In the genomic region with DNA sequence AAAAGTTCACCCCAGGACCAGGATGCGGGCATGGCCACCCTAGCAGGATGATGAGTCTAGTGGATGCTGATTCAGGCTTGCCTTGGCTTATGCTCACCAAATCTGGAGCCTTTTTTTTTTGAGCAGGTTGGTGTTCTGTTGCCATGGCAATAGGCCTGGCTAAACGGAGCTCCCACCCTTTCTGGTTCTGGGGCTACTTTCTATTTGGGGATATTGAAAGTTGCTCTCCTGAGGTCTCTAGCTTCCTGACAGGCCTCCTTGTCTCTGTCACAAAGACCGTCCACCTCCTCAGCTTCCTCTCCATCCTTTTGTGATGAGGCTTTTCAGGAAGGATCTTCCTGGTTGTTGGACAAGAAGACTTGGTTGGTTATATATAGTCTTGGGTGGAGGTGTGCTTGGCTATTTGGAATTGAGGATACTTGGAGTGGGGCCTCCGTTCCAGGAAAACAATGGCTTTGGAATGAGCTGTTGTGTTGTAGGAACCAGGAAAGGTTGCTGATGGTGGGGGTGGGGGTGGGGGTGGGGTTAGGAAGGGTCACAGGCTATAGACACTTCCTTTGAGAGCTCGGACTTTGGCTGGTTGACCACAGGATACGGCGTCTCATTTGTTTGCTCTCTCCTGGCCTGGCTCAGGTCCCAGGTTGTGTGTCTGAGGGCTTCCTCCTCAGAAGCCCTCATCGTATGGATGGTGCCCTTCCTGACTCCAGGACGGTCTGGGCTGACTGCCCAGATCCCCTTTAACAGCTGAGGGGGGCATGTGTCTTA, we compare ENCODE assay signal across 8 mouse cellular contexts. TPM values are rescaled to one million over a fixed set of nuclear protein-coding genes. Genes with fewer than 3 reads are reported as not detected.
DNase-seq lines count a peak whose midpoint lies in the region; ATAC-seq lines count a peak whose summit lies in the region.

No protein-coding gene starts in this region.

- no peak overlapping the region for H3K9ac ChIP-seq in kidney, embryonic 14.5 days (ENCODE audit: low read depth, low read length)
- peak overlapping the region; percentile 96 for H3K9ac ChIP-seq in liver, embryonic 12.5 days
- H3K9ac ChIP-seq in neural tube, embryonic 15.5 days (replicated peaks): peak overlapping the region; percentile 98; the same call in 1 of the 2 replicates

- no peak for ATAC-seq in kidney, embryonic 14.5 days (ENCODE audit: low FRiP score, low TSS enrichment)
- 0 out of 2 replicates have a peak, but pooled peaks have one; percentile 23 for ATAC-seq in liver, embryonic 12.5 days
- ATAC-seq in neural tube, embryonic 15.5 days (ENCODE audit: low FRiP score): no peak

- peaks cover 41% of the 10 kb centered on the region for H3K4me1 ChIP-seq in kidney, embryonic 14.5 days (ENCODE audit: control insufficient read depth, insufficient read depth, low read length)
- peaks cover 66% of the 10 kb centered on the region for H3K4me1 ChIP-seq in liver, embryonic 12.5 days
- H3K4me1 ChIP-seq in neural tube, embryonic 15.5 days: peaks cover 43% of the 10 kb centered on the region

- no peaks in the 10 kb centered on the region for H3K9me3 ChIP-seq in kidney, embryonic 14.5 days (ENCODE audit: control insufficient read depth, low read length)
- no peaks in the 10 kb centered on the region for H3K9me3 ChIP-seq in liver, embryonic 12.5 days (replicated peaks)
- no peaks in the 10 kb centered on the region for H3K9me3 ChIP-seq in neural tube, embryonic 15.5 days (replicated peaks)

- H3K4me3 ChIP-seq in kidney, embryonic 14.5 days (ENCODE audit: low read length): peak overlapping the region; percentile 86; the same call in 1 of the 2 replicates
- peak overlapping the region; percentile 93 for H3K4me3 ChIP-seq in liver, embryonic 12.5 days
- peak overlapping the region; percentile 90 for H3K4me3 ChIP-seq in neural tube, embryonic 15.5 days (replicated peaks)

- 47% methylated on average over 9 of the region's 9 CpGs for WGBS in kidney, embryonic 14.5 days
- WGBS in liver, embryonic 12.5 days (ENCODE audit: insufficient replicate concordance): 34% methylated on average over 9 of the region's 9 CpGs
- 45% methylated on average over 9 of the region's 9 CpGs for WGBS in neural tube, embryonic 15.5 days

- H3K4me2 ChIP-seq in kidney, embryonic 14.5 days (replicated peaks; ENCODE audit: low read depth, low read length): peak overlapping the region; percentile 87
- H3K4me2 ChIP-seq in liver, embryonic 12.5 days: peak overlapping the region; percentile 92
- peak overlapping the region; percentile 89 for H3K4me2 ChIP-seq in neural tube, embryonic 15.5 days

- no peaks in the 10 kb centered on the region for H3K36me3 ChIP-seq in kidney, embryonic 14.5 days (ENCODE audit: control insufficient read depth, insufficient read depth, low read length)
- no peaks in the 10 kb centered on the region for H3K36me3 ChIP-seq in liver, embryonic 12.5 days
- H3K36me3 ChIP-seq in neural tube, embryonic 15.5 days: no peaks in the 10 kb centered on the region

- no peaks in the 10 kb centered on the region for H3K27me3 ChIP-seq in kidney, embryonic 14.5 days (ENCODE audit: control insufficient read depth, insufficient read depth, low read length)
- H3K27me3 ChIP-seq in liver, embryonic 12.5 days (replicated peaks): 0 out of 2 replicates have a peak, but pooled peaks cover 3% of the 10 kb centered on the region
- no peaks in the 10 kb centered on the region for H3K27me3 ChIP-seq in neural tube, embryonic 15.5 days (replicated peaks)

- DNase-seq in right cerebral cortex, adult 2 months (ENCODE audit: low spot score in 2 of 2): peak; percentile 66 to 70
- no peak for DNase-seq in right cerebral cortex, postnatal 14 days
- peak; percentile 68 to 87 for DNase-seq in heart, adult 9 months (ENCODE audit: low spot score in 2 of 2)
- DNase-seq in thymus, postnatal 10 days (ENCODE audit: low spot score in 2 of 2): no peak
- no peak for DNase-seq in gastrocnemius, postnatal 4 days (ENCODE audit: low spot score in 2 of 2)

- H3K27ac ChIP-seq in kidney, embryonic 14.5 days (ENCODE audit: low read depth, low read length): peak overlapping the region; percentile 78; the same call in 1 of the 2 replicates
- H3K27ac ChIP-seq in liver, embryonic 12.5 days: peak overlapping the region; percentile 89
- peak overlapping the region; percentile 93 for H3K27ac ChIP-seq in neural tube, embryonic 15.5 days (replicated peaks)

RNA-seq across cellular contexts. Expression of a gene that starts 1.8 kb away (rescaled TPM):
- 19.1 and 21.1 TPM in 2 replicates for polyA plus RNA-seq in kidney, embryonic 14.5 days (2014; fragmentation: Nextera tagmentation; extraction: Ambion mirVana)
- 28.8 and 30.3 TPM in 2 replicates for polyA plus RNA-seq in liver, embryonic 12.5 days (2016; fragmentation: Nextera tagmentation; extraction: Ambion mirVana)
- 39.6 and 40.8 TPM in 2 replicates for polyA plus RNA-seq in neural tube, embryonic 15.5 days (2015; fragmentation: Nextera tagmentation; extraction: Ambion mirVana)
- total RNA-seq in gastrocnemius, postnatal 4 days (2021): 100 to 1,000 TPM; 261 to 280 TPM

RNA-seq across cellular contexts. Expression of a gene that starts 22.7 kb away (rescaled TPM):
- polyA plus RNA-seq in kidney, embryonic 14.5 days (2014; fragmentation: Nextera tagmentation; extraction: Ambion mirVana): 0.92 and 1.4 TPM in 2 replicates
- polyA plus RNA-seq in liver, embryonic 12.5 days (2016; fragmentation: Nextera tagmentation; extraction: Ambion mirVana): 1.2 and 1.6 TPM in 2 replicates
- polyA plus RNA-seq in neural tube, embryonic 15.5 days (2015; fragmentation: Nextera tagmentation; extraction: Ambion mirVana): 1.5 and 1.8 TPM in 2 replicates
- total RNA-seq in gastrocnemius, postnatal 4 days (2021): not detected

RNA-seq across cellular contexts. Expression of a gene that starts 39.8 kb away (rescaled TPM):
- polyA plus RNA-seq in kidney, embryonic 14.5 days (2014; fragmentation: Nextera tagmentation; extraction: Ambion mirVana): not detected in 2 replicates
- not detected in 2 replicates for polyA plus RNA-seq in liver, embryonic 12.5 days (2016; fragmentation: Nextera tagmentation; extraction: Ambion mirVana)
- 0.61 TPM in 1 of 2 replicates, not detected in the other for polyA plus RNA-seq in neural tube, embryonic 15.5 days (2015; fragmentation: Nextera tagmentation; extraction: Ambion mirVana)
- total RNA-seq in gastrocnemius, postnatal 4 days (2021): not detected

Comparison
In these comparisons a context has a peak if more than half of its experiments do, and no peak if none do; other contexts are left out.
1. DNase-seq: peak in right cerebral cortex, adult 2 months (2 of 2) and heart, adult 9 months (2 of 2); none in right cerebral cortex, postnatal 14 days (single experiment), thymus, postnatal 10 days (0 of 2) and gastrocnemius, postnatal 4 days (0 of 2).
2. Peak in every context shown above with its lines, with median percentiles within 50 percentile points of each other: H3K27ac ChIP-seq, H3K4me2 ChIP-seq and H3K4me3 ChIP-seq.